Mouse (Mus musculus): ENCODE data around the gene Vmn1r191. TPM values are rescaled to one million over a fixed set of nuclear protein-coding genes. Genes with fewer than 3 reads are reported as not detected.
"Not testable (repeated sequence)": the region's sequence is repeated elsewhere in the genome, so short reads cannot be mapped to it uniquely, and the experiment has no call there.

Vmn1r191 gene
- total RNA-seq (2021) (not detected), polyA plus RNA-seq (2012; rRNA removed) (not detected in 2 replicates)
- long read RNA-seq, result 0 reads

DNA sequence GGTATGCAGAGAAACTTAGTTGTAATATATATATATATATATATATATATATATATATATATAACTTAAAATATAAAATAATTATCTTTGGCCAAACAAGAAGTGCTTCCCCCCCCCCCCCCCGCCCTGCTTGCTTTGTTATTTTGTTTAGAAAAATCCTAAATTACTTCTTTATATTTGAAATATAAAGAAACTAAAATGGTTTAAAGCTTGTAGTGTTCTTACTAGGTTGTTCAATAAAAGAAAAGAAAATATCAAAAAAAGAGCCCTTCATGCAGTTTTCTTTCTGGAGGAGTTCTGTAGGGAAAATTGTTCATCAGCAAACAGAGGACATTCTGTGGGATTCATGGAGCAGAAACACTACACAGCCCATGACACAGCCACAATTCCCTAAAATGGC is at the start of gene Vmn1r191:
TSS of gene Vmn1r191 (minus strand) at position 101 of the 400 bp plus-strand sequence.
- DNase-seq, result no peak

- DNase-seq, result not testable (repeated sequence)
Observed at GRCm38 (mm10) chr13:22223060-22223459, 39.3 kb upstream of the Vmn1r191 start, which contains the start of gene Vmn1r193. Gene Vmn1r193, minus strand, starts transcription at chr13:22223160.

GRCm38 (mm10) chr13:22192756-22193155 is 9.0 kb upstream of the Vmn1r191 start:
- not testable (repeated sequence) for DNase-seq

- no peak for DNase-seq
Observed at GRCm38 (mm10) chr13:22191041-22191440, 7.3 kb upstream of the Vmn1r191 start, which contains the start of gene Vmn1r192. Gene Vmn1r192, minus strand, starts transcription at chr13:22191141.

DNA sequence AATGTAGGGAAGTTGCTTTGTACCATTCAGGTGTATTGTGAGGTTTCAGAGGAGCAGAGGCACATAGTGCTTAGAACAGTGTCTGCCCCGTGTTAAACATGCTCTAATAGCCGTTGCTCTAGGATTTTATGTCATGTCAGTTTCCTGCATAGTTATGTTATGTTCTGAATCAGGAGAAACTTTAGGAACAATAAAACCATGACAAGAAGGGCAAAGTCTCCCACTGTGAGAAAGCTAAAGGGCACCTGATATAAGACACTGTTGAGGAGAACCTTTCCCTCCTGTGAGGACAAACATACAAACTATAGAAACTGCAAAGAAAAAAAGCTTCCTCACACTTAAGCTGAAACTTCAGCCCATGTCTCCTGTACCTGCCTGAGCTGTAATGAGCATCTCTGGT is 6.6 kb upstream of the Vmn1r191 start:
- DNase-seq, result no peak

- DNase-seq, result no peak
Observed at GRCm38 (mm10) chr13:22189313-22189712, 5.5 kb upstream of the Vmn1r191 start.

DNA sequence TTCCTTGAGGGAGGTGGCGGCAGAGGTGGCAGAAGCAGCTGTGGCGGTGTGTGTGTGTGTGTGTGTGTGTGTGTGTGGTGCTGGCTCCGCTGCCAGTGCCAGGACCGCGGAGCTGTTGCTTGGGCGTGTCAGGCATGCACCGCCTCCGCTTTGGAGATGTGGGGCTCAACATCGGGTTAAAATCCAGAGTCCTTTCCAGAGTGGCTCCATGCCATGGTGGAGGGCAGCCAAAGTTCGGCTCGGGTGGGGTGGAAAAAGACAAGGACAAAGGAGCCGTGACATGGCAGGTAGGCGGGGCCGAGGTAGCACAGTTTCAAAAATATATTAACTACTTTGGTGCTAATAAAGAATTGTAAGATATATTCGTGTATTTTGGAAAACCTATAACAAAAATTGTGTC is 15.4 kb downstream of the Vmn1r191 start:
- no peak for DNase-seq

GRCm38 (mm10) chr13:22136495-22137293 is 47.1 kb downstream of the Vmn1r191 start:
- DNase-seq, result not testable (repeated sequence)

Small RNAs within 50 kb of the gene (microRNA-seq; reads per million reads assigned to microRNA genes)
- gene Gm23282 (0 reads per million in 2 experiments), gene Gm25084 (0 reads per million in 2 experiments)

Other genes starting within 250 kb of the Vmn1r191 start
- gene Zfp184, start 238.9 kb downstream of the Vmn1r191 start, total RNA-seq (2021), result 1 to 10 TPM; 1.7 to 1.9 TPM
- gene Zfp184, start 238.9 kb downstream of the Vmn1r191 start, polyA plus RNA-seq (2012; rRNA removed), result 0.26 and 0.35 TPM in 2 replicates
- gene Pom121l2, start 202.8 kb downstream of the Vmn1r191 start, total RNA-seq (2021), result not detected
- gene Pom121l2, start 202.8 kb downstream of the Vmn1r191 start, polyA plus RNA-seq (2012; rRNA removed), result not detected in 2 replicates
- under 1 TPM in 1 of 2 experiments, not detected in 1; 0.61 TPM for gene Prss16, start 174.2 kb downstream of the Vmn1r191 start, total RNA-seq (2021)
- 0.35 and 1.0 TPM in 2 replicates for gene Prss16, start 174.2 kb downstream of the Vmn1r191 start, polyA plus RNA-seq (2012; rRNA removed)
- 10 to 100 TPM; 14.2 to 18.9 TPM for gene Hist1h2ah, start 148.4 kb downstream of the Vmn1r191 start, total RNA-seq (2021)
- gene Hist1h2ah, start 148.4 kb downstream of the Vmn1r191 start, polyA plus RNA-seq (2012; rRNA removed), result 1.0 and 16.0 TPM in 2 replicates
- 10 to 100 TPM; 27.4 to 48.0 TPM for gene Hist1h2bk, start 148.1 kb downstream of the Vmn1r191 start, total RNA-seq (2021)
- gene Hist1h2bk, start 148.1 kb downstream of the Vmn1r191 start, polyA plus RNA-seq (2012; rRNA removed), result 1.9 and 3.2 TPM in 2 replicates
- gene Hist1h4i, start 142.6 kb downstream of the Vmn1r191 start, total RNA-seq (2021), result 10 to 100 TPM; 48.5 to 52.2 TPM
- gene Hist1h4i, start 142.6 kb downstream of the Vmn1r191 start, polyA plus RNA-seq (2012; rRNA removed), result 11.4 and 12.7 TPM in 2 replicates
- gene Hist1h2ag, start 141.0 kb downstream of the Vmn1r191 start, total RNA-seq (2021), result 10 to 100 TPM; 14.1 to 18.2 TPM
- gene Hist1h2ag, start 141.0 kb downstream of the Vmn1r191 start, polyA plus RNA-seq (2012; rRNA removed), result 0.45 TPM in 1 of 2 replicates, not detected in the other
- 10 to 100 TPM; 14.1 to 18.8 TPM for gene Hist1h2bj, start 140.8 kb downstream of the Vmn1r191 start, total RNA-seq (2021)
- gene Hist1h2bj, start 140.8 kb downstream of the Vmn1r191 start, polyA plus RNA-seq (2012; rRNA removed), result 2.3 and 2.8 TPM in 2 replicates
- gene Vmn1r188, start 99.5 kb downstream of the Vmn1r191 start, total RNA-seq (2021), result not detected
- gene Vmn1r188, start 99.5 kb downstream of the Vmn1r191 start, polyA plus RNA-seq (2012; rRNA removed), result not detected in 2 replicates
- gene Vmn1r189, start 78.1 kb downstream of the Vmn1r191 start, total RNA-seq (2021), result not detected
- gene Vmn1r189, start 78.1 kb downstream of the Vmn1r191 start, polyA plus RNA-seq (2012; rRNA removed), result not detected in 2 replicates
- not detected for gene Vmn1r192, start 7.2 kb upstream of the Vmn1r191 start, total RNA-seq (2021)
- not detected in 2 replicates for gene Vmn1r192, start 7.2 kb upstream of the Vmn1r191 start, polyA plus RNA-seq (2012; rRNA removed)
- not detected for gene Vmn1r193, start 39.2 kb upstream of the Vmn1r191 start, total RNA-seq (2021)
- gene Vmn1r193, start 39.2 kb upstream of the Vmn1r191 start, polyA plus RNA-seq (2012; rRNA removed), result not detected in 2 replicates
- not detected for gene Vmn1r194, start 60.2 kb upstream of the Vmn1r191 start, total RNA-seq (2021)
- gene Vmn1r194, start 60.2 kb upstream of the Vmn1r191 start, polyA plus RNA-seq (2012; rRNA removed), result not detected in 2 replicates
- not detected for gene Vmn1r195, start 86.6 kb upstream of the Vmn1r191 start, total RNA-seq (2021)
- not detected in 2 replicates for gene Vmn1r195, start 86.6 kb upstream of the Vmn1r191 start, polyA plus RNA-seq (2012; rRNA removed)
- gene Vmn1r196, start 106.0 kb upstream of the Vmn1r191 start, total RNA-seq (2021), result not detected
- gene Vmn1r196, start 106.0 kb upstream of the Vmn1r191 start, polyA plus RNA-seq (2012; rRNA removed), result not detected in 2 replicates
- gene Vmn1r197, start 140.6 kb upstream of the Vmn1r191 start, total RNA-seq (2021), result not detected
- gene Vmn1r197, start 140.6 kb upstream of the Vmn1r191 start, polyA plus RNA-seq (2012; rRNA removed), result not detected in 2 replicates
- gene Vmn1r198, start 166.4 kb upstream of the Vmn1r191 start, total RNA-seq (2021), result not detected
- not detected in 2 replicates for gene Vmn1r198, start 166.4 kb upstream of the Vmn1r191 start, polyA plus RNA-seq (2012; rRNA removed)
- gene Vmn1r199, start 195.8 kb upstream of the Vmn1r191 start, total RNA-seq (2021), result not detected
- not detected in 2 replicates for gene Vmn1r199, start 195.8 kb upstream of the Vmn1r191 start, polyA plus RNA-seq (2012; rRNA removed)
- not detected for gene Vmn1r200, start 206.4 kb upstream of the Vmn1r191 start, total RNA-seq (2021)
- not detected in 2 replicates for gene Vmn1r200, start 206.4 kb upstream of the Vmn1r191 start, polyA plus RNA-seq (2012; rRNA removed)